Mouse (Mus musculus) cerebellum, adult 9-10 months (tissue): ENCODE results near the gene Bsdc1.
A peak's percentile ranks its signal among the peaks of the same experiment; 100 is the strongest.
"Not testable (repeated sequence)": the region's sequence is repeated elsewhere in the genome, so short reads cannot be mapped to it uniquely, and the experiment has no call there.

Experiments
- DNase-seq: peaks from one replicate; pipeline ENCODE4 v3.0.0; 2022

The Bsdc1 gene

DNA sequence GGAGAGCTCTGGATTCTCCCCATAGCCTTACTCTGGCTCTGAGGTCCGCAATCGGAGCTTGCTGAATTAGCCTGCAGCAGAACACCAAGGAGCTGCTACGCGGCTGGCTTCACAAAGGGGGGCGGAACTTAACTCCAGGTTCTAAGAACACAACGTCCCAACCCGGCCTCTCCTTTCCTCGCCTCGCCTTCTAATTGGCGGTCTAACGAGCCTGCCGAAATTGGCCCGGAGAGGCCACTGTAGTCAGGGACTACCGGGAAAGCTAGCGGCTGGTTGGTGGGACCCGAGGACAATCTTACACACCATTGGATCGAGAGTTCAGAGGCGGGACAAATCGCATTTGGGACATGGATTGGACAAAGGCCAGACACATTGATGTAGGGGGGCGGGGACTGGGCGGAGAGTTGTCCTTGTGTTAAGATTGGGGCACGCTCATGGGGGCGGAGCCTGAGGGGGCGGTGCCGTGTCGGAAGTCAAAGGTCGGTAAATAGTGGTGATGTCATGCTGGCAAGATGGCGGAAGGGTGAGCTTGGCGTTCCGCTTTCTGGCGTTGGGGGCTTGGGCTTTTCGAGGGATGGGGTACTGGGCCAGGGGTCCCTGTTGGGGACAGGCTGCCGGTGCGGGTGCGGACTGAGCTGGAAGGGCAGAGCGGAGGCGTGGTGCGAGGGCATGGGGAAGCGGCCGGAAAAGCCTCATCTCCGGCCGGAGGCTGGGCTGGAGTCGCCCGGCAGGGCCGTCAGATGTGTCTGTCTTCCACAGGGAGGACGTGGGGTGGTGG lies at the start of gene Bsdc1:
TSS of gene Bsdc1 (plus strand) at position 399 of the 778 bp plus-strand sequence.
- peak; percentile 100 for DNase-seq

DNA sequence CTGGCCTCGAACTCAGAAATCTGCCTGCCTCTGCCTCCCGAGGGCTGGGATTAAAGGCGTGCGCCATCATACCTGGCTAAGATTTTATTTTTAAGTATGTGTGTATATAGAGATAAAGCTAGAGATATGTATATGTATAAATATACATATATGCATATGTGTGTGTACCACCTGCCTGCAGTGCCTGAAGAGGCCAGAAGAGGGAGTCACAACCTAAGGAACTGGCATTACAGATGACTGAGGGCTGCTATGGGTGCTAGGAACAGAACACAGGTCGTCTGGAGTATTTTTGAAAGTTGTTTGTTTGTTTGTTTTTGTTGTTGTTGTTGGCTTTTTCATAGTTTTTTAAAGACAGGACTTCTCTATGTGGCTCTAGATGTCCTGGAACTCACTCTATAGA lies 45.5 kb upstream of the Bsdc1 start:
- DNase-seq = no peak

DNA sequence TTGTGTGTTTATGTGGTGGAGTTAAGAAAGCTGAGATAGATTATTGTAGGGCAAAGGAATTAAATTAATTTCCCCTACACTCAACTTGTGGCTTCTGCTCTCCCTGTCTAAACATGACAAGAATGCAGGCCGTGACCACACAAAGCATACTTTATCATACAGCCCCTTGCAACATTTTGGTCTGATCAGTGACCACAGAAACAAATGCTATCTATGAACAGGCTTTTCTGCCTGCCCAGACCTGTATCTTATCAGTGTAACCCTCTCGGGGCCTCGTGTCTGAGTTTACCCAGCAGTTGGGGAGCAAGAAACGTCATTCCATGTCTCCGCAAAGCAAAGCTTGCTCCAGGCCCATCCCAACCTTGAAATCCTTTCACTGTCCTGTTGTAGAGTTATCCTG lies 44.9 kb upstream of the Bsdc1 start:
- no peak for DNase-seq

DNA sequence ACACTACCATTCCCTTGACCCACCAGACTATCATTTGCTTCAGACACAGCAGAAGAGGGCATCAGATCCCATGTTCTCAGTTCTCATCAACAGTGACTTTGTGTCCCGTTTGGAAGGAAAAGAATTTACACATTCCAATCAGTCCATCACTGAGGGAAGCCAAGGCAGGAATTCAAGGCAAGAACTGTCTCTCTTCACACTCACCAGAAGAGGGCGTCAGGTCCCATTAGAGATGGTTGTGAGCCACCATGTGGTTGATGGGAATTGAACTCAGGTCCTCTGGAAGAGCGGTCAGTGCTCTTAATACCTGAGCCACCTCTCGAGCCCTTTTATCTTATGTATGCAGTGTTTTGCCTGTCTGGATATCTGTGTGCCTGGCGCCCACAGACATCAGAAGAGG lies 43.1 kb upstream of the Bsdc1 start:
- DNase-seq = no peak

DNA sequence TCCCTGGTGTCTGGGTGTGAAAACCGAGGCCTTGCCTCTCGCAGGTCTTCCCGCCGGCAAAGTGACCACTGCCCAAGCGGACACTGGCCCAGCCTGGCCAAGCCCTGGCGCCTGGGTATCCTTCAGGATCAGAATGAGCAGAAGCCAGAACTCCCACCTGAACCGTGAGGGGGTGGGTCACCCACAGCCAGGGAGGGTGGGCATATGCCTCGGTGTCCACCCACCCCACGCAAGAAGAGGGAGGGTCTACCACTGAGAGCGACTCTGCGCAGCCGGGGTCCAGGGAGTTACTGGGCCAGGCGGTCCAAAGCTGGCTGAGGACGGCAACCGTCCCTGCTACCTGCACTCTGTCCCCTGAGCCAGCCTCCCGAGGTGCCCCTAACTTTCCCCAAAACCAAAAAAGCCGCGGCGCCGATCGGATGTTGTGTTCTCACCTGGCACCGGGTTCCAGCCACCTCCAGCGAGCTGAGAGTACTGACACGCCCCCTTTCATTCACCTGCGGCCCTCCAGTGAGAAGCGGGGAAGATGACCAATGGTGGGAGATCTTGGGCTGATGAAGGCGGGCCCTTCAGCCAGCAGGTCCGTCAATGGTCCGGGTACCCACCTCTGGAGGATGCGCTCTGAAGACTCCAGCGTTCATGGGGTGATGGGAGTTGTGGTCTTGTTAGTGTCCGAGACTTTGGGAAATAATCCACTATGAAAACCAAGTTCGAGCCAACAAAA lies 20.9 kb upstream of the Bsdc1 start, which contains the start of gene Zbtb8b:
TSS of gene Zbtb8b (minus strand) at position 514 of the 724 bp plus-strand sequence.
- DNase-seq = peak; percentile 82

DNA sequence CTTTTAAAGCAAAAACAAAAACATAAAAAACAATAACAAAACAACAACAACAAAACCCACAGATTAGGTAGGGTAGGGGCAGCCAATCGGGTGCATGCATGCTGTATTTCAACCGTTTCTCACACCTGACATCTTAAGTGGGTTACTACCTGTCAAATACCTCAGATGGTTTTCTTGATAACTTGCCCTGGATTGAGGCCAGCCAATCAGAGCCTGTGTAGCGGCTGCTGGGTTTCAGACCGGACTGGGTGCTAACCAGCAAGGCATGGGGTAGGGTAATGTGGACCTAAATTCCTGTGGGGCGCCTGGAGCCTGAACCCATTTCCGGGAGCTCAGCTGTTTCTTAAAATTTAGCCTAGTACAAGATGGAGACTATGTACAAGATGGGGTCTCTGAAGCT lies 20.2 kb upstream of the Bsdc1 start:
- peak; percentile 15 for DNase-seq

DNA sequence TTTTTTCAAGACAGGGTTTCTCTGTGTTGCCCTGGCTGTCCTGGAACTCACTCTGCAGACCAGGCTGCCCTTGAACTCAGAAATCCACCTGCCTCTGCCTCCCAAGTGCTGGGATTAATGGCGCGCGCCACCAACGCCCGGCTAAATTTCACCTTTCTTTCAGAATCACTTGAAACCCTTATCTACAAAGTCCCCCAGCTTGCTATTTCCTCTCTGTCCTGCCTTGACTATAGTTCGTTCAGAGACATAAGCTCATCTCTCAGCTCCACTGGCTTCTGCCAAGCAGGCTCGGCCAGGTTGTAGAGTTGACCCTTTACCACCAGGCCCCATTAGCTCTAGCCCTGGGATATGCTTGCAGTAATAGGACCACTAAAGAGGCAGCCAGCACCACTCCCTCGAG lies 14.0 kb upstream of the Bsdc1 start:
- no peak for DNase-seq

DNA sequence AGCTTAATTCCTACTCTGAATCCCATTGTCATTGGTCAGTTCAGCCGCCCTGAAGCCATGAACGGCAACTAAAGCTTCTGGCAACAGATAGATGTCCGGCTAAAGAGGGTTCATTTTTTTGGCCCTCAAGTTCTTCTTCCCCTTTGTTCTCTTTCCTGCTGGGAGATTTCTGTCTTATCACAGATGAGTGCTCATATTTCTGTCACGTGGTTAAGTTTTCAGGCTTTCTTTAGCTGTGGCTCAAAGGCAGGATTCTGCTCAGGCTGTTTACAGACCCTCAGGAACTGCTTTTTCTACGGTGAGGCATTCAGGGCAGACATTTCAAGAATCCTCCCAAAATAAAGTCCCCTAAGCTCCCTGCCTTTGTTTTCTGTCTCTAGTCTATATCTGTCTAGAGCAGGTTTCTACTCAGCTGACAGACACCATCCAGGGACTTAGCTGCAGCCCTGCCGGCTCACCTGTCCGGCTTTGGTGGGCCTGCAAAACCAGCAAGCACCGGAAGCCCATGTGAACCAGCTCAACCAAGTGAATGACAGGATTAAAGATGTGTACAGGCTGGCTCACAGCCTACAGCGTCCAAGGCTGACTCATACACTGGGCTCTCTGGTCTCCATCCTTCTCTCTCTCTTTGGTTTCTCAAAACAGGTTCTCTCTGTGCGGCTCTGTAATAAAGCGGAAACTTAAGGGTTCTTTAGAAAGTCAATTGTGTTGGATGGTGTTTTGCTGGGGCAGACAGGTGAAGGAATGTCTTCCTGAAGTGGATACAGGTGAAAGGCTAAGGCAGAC lies 13.4 kb upstream of the Bsdc1 start:
- DNase-seq = no peak

DNA sequence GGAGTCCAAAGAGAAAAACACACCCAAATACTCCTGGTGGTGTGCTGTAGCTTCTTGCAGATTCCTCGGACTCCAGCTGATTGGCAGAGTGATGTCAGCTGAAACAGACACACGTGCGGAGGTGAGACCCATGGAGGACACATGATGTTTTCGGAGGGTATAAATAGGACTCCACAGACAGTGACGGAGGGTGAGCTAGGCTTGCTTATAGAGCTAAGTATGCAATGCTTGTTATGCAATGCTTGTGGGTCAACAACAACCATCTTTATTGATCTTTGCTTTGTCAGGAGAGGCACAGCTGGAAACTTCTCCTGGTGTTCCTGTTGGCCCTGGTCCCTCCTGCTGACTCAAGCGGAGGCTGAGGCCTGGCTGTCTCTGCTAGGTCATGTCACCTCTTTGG lies 12.7 kb upstream of the Bsdc1 start:
- DNase-seq = no peak

DNA sequence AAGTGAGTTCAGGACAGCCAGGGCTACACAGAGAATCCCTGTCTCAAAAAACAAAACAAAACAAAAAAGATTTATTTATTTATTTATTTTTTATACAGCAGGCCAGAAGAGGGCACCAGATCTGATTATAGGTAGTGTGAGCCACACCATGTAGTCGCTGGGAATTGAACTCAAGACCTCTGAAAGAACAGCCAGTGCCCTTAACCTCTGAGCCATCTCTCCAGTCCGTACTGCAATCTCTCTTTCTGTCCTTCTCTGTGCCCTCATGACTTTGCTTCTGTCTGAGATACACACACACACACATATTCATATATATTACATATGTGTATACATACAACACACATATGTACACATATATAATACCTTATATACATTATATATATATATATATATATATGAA lies 10.5 kb upstream of the Bsdc1 start:
- no peak for DNase-seq

DNA sequence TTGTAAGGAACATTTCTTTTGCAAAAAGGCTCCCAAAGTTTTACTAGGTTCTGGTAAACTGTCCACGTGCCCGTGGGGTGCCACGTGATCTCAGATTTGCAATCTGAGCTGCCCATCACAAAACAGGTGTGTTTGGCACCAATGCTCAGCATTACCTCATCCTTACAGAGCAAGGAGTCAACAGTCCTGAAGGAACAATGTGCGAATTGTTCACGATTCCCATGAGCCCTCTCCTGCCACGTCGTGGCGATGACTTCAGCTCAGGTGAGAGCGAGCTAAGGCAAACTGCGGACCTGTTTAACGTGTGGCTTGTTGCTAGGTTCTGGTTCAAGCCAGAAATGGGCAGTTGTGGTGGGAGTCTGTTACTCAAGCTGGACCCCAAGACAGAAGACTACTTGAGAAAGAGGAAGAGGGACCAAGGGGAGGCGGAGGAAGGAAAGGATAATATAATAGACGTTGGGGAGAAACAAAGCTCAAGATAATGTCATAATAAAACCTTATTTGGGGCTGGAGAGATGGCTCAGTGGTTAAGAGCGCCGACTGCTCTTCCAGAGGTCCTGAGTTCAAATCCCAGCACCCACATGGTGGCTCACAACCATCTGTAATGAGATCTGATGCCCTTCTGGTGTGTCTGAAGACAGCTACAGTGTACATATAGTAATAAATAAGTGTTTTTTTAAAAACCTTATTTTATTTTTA lies 9.8 kb upstream of the Bsdc1 start:
- DNase-seq = no peak

DNA sequence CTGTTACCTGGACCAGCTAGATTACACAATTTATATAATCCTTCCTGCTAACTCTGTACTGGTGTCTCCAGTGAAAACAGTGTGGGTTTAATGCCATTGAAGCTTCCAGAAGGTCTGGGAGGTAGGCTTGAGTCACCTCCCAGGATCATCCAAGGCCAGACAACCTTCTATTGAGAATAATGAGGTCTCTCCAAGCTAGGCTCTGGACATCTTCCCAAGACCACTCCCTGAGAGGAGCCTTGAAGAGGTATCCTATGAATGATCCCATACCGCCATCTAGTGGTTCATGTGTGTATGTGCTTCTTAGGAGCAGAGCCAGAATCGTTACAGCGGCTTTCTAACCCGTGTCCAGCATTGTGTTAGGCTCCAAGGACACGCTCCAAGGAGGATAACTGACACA lies 6.1 kb upstream of the Bsdc1 start:
- peak; percentile 92 for DNase-seq

DNA sequence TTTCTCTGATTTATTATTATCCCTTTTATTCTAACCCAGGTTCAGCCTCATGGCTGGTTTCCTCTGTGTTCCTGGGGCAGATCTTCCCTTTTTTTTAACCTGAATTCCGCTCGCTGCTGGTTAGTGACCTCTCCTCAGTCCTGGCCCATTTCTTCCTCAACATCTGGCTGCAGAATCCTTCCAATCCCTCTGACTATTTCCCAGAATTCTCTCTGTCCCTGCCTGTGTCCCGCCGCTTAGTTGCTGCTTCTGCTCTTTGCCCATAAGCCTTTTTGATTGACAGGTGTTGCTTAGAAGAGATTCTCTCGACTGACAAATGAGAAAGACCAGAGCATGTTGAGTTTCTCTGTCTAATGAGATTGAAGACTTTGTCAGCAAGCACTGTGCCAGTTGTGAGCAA lies 5.3 kb upstream of the Bsdc1 start:
- no peak for DNase-seq

DNA sequence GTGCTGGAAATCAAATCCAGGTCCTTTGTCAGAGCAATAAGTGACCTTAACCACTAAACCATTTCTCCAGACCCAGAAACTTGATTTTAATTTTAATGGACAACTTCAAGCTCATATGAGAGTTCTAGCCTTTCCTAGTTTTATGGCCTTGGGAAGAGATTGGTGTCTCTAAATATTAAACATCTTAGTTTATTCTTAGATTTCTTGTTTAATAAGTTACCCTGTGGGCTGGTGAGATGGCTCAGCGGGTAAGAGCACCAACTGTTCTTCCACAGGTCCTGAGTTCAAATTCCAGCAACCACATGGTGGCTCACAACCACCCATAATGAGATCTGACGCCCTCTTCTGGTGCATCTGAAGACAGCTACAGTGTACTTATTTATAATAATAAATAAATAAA lies 4.1 kb upstream of the Bsdc1 start:
- not testable (repeated sequence) for DNase-seq

DNA sequence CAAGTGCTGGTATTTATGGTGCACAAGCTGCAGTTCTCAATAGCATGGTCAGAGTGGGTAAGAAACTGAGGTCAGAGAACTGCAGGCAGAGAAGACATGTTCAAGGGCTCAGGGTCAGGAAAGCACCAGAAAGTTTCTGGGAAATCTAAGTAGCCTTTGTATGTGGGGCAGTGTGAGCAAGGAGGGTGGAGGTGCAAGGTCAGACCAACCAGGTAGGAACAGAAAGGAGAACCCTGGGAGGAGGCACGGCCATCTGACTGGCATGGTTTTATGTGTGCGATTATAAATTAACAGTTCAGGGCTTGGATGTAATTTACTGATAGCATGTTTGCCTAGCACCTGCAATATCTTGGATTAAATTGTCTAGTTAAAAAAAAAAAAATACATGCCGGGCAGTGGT lies 1.7 kb upstream of the Bsdc1 start:
- no peak for DNase-seq

DNA sequence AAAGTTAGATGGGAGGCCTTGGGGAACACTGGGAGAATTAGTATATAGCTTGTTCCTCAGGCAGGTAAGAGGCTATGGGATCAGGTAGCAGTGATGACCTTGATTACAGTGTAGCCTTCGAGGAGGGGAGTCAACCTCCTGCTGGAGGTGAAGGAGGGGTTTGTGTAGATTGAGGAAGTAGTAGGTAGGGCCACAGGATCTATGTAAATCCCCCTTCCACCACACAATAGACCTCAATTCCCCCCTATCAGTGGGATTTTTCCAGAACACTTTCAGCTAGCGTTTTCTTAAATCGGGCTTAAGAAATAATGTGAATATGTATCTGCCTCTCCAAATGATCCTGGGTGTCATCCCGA lies 576 bp upstream of the Bsdc1 start:
- no peak for DNase-seq

DNA sequence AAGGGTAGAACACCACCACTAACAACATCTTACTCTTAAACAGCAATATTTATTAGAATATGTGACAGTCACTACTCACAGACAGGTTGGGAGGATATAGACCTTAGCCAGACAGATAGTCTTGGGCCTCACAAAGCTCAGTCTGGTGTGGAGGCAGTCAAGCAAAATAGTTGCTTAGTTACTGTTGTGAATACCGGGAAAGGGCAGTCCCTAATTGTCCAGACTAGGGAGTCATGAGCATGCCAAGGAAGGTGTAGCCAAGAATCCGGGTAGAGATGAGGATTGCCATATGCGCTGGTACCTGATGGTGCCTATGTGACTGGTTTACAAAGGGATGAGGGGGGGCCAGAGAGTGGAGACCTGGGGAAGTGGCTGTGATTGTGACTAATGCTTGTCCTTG lies 737 bp downstream of the Bsdc1 start:
- DNase-seq = peak; percentile 56

DNA sequence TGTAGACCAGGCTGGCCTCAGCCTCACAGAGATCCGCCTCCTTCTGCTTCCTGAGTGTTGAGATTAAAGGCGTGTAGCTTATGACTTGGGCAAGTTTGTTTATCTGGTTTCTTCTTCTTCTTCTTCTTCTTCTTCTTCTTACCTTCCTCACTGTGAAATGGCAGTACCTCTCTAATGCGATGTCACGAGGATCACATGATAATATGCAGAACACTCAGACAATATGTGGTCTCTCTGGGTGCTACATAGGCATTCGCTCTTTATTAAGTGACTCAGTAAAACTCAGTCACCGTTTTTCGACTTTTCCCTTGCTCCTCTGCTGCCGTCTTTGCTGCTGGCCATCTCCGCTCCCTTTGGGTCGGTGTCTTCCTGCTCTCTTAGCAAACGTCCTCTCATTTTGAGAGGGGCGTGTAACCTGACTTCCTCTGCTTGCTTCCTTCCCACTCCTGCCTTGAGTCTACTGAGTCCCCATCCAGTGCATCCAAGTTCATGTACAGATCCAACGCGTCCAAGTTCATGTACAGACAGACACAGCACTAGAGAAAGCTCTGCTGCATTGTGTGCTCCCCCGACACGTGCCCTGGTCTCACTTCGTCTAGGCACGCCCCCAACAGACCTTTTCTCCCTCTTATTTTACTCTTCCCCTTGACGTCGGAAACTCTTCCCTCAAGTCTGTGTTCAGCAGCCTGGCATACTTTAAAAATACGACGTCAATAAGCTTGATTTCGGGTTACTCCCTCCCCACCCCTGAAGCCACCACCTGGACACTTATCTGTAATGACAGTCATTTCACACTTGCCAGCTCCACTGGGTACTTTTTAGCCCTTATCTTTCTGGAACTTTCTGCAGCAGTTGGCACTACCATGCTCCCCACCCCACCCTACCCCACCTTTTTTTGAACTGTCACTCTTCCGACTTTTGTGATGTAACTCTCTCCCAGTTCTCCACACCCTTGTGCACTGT lies 2.0 kb downstream of the Bsdc1 start:
- no peak for DNase-seq

DNA sequence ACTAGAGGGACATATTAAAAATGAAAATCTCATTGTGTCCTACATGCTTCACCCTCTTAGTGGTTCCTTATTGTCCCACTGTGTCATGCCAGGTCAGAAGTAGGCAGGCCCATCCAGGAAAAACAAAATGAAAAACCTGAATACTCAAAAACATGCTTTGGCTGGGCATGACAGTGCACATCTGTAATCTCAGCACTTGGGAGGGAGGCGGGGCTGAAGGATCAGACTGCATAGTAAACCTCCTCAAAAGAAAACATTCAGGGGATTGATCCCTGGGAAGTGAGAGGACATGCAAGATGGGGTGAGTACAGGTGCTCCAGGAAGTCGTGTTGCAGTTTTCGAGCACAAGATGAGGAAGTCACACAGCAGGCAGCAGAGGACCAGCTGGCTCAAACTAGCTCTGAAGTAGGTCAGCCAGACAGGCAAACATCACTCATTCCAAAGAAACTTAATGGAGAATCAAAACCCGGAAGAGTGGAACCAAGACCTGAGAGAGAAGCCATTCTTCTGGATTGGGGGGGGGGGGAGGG lies 3.0 kb downstream of the Bsdc1 start:
- no peak for DNase-seq

DNA sequence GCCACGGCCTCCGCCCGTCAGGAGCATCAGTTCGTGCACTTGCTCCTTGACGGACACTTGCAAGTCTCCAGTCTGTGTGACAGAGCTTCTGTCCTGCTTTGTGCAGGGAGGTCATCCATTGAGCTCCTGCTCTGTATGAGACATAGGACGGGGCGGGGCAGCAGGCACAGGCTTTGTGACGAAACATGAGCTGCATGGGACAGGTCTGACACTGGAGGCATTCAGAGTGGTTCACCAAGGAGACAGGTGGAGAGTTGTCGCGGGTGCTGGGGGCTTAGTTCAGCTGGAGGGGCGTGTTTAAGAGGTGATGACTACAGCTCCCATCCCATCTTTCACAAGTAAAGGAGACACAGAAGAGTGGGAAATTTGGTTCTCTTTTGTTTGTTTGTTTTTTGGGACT lies 14.7 kb downstream of the Bsdc1 start:
- DNase-seq = no peak

DNA sequence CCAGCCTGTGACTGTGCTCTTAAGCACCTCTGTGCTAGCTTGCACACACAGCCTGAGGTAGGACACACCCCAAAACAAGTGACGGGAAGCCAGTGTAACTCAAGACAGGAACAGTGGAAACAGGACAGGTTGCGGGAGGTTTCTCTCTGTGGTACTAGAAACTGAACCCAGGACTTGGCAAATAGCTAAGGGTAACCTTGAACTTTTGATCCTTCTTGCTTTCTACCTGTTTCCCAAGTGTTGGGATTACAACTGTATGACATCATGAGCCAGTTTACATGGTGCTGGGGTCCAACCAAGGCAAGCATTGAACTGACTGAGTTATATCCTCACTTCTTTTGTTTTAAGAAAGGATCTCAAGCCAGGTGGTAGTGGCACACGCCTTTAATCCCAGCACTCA lies 18.5 kb downstream of the Bsdc1 start:
- no peak for DNase-seq

DNA sequence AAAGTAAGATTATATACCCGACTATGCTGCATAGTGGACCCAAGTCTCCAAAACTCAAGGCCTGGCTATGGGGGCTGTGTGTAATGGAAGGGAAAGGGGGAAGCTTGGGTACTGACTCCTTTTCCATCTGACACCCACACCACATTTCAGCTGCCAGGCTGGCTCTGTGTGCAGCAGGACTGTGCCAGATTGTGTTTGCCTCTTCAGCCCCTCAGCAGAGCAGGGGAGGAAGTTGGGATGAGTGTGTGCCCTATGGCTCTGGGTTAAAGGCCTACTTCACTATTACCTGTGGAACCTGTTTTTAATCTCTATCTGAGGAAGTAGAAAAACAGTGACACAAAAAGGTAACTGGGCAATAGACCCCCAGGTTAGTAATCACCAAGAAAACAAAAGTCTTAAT lies 19.7 kb downstream of the Bsdc1 start:
- no peak for DNase-seq
